Mouse (Mus musculus): ENCODE results near the gene Dgat2.

The Dgat2 gene

DNA sequence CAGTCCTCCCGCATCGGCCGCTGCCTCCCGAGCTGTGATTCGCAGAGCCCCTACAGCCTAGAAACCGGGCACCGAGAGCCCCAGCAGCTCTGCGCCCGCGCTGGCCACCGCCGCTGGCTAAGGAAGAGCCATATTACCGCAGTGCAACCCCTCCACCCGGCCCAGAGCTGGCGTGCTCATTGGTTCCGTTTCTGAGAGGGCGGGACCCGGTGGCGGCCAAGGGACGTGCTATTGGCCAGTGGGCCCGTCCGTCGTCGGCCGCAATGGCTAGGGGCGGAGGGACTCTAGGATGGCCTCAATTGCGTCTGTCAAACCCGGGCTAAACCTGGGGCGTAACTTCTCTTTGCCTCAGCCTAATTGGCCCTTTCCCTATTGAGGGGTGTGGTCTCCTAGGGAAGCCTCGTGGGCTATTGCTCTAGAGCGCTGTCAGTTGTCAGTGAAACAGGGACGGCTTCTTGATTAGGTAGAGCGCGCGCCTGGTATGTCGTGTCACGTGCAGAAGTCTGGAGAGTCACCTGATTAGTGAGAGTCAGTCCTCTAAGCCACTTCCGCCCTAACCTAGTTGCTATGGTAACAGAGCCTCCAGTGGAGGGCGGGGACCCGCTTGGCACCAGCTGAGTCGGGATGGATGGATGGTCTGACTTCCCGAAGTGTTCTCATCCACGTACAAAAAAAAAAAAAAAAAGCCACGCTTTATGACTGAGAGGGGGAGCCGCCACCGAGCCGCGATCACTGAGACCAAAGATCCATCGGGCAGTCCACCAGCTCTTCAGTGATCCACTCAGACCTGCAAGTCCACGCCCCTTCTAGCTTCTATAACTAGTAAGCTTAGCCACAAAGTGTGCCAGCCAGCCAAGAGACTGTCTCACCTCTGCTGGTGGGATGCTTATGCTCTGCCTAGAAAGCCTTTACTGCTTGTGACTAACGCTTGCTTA, 41.3 kb downstream of the Dgat2 start, which contains the start of gene Uvrag:
TSS of gene Uvrag (minus strand) at position 158 of the 935 bp plus-strand sequence.
- in situ Hi-C loops (cut with MseI, MboI) = no loop called here

DNA sequence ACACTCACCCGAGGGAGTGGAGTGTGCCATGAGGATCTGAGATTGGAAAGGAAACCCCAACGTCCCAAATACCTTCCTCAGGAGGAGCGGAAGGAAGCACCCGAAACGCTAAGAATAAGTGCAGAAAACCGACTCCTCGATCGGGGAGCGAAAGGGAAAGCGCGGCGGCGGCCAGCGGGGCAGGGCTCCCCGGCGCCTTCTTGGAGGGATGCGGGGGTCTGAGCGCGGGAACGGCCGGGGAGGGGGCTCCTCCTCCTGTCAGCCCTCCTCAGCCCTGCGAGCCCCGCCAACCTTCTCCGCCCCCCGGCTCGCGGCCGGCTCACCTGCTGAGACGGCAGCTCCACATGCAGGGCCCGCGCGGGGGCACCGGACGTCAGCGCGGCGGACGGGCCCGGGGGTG, 42.0 kb downstream of the Dgat2 start:
- in situ Hi-C loops (cut with MseI, MboI) = no loop called here

DNA sequence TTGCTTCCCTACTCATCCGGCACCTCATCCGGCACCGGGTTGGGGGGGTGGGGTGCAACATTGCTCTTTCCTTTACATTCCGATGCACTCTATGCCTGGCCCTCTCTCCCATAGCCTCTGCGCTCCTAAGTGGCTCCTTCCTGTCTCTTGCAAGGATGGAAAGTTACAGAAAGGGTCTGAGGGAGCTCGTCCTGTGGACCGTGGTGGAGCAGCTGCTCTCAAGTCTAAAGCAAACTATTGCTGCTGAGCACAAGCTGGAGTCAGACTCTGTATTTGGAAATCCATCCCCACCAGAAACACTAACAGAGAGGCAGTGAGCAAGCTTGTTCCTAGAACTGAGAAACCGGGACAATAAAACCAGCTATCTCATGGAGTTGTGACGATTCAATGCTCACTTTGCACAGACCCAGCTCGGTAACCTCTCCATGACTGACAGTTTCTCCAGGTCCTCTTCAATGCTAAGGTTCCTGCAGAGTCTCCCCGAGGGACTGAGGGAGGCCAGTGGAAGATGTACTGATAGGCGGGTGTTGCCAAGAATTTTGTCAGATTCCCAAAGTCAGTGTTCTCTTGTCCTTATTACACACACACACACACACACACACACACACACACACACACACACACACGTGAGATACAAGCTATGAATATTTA, 42.6 kb downstream of the Dgat2 start:
- in situ Hi-C loops (cut with MseI, MboI) = no loop called here

DNA sequence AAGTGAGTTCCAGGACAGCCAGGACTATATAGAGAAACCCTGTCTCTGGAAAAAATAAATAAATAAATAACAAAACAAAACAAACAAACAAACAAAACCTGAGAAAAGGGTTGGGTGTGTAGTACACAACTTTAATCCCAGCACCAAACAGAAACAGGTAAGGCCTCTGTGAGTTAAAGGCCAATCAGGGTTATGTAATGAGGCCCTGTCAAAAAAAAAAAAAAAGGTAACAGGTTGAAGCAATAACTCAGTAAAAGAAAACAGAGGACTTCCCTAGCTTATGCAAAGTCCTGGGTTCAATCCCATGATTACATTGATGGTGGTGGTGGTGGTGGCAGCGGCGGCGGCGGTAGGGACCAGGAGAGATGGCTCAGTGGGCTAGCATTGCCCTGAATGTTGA, 45.0 kb downstream of the Dgat2 start:
- in situ Hi-C loops (cut with MseI, MboI) = no loop called here

DNA sequence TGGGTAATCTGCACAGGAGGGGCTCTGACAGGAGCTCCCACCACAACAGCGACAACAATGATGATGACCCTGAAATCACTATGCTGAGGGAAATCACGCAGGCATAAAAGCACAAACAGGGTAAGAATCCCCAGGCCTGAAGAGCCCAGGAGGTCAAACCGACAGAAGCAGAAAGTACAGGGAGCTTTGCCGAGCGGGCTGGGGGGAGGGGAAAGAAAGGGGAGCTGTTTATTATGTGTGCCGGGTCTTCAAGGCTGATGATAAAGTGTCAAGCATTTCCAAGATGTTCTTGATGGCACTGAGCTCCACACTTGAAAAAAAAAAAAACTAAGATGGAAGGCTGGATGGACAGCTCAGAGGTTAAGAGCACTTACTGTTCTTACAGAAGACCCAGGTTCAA, 45.7 kb downstream of the Dgat2 start:
- in situ Hi-C loops (cut with MseI, MboI) = no loop called here

DNA sequence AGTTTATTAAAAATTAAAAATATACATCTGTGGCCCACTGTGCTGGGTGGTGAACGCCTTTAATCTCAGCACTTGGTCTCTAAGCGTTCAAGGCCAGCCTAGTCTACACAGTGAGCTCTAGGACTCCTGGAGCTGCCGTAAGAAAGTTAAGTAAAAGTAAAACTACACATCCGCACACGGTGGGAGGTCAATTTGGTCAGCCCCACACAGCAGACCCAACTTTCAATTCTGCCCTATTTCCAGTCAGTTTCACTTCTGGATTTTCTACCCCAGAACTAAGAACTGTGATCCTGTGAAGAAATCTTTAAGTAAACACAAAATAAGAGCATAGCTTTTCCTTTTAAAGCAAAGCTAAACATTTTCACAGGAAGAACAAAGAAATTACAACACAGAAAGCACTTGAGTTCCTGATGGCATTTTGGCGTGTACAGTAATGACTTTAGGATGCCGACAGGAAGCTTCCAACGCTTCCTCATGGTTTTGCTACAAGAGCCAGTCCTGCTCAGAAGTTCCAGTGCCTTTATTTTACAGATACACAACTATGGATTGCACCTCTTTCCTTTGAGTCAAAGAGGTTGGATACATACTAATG, 48.6 kb downstream of the Dgat2 start:
- in situ Hi-C loops (cut with MseI, MboI) = no loop called here

DNA sequence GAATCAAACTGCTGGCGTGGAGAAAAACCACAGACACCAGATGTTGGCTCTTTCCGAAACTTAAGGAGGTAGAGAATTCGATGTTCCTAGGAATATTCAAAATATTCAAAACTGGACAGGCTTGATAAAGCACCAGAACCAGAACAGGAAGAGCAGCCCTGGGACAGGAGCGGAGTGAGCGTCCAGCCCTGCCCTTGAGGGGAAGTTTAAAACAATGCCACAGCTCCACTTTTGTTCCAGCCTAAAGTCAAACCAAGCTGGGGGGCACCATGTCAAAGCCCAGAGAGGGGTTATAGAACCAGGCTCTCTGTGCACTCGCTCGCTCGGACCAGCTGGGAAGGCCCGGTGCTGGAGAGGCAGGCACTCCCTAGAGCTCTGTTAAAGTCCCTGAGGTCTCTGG, 49.9 kb downstream of the Dgat2 start:
- in situ Hi-C loops (cut with MseI, MboI) = no loop called here

DNA sequence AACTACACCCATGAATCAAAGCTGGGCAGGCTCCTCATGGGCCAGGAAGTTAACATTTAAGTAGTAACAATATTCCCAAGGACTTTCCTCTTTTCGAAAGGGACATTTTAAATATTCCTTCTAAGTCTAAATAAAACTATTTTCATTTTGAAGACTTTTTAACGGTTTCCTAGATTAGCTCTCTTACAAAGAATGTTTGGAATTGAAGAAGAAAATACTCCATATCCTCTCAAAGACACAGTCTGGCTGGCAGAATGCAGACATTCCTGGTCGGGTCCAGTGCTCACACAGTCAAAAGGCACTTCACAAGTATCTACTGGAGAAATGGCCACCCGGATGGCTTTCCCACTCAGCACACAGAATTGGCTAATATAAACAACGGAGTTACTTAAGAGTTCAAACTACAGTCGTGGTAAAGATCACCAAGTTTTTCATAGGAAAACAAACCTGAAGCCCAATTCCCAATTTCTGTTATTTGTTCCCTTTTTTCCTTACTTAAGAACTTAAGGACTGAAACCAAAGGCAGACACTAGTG, 50.6 kb downstream of the Dgat2 start:
- in situ Hi-C loops (cut with MseI, MboI) = no loop called here

DNA sequence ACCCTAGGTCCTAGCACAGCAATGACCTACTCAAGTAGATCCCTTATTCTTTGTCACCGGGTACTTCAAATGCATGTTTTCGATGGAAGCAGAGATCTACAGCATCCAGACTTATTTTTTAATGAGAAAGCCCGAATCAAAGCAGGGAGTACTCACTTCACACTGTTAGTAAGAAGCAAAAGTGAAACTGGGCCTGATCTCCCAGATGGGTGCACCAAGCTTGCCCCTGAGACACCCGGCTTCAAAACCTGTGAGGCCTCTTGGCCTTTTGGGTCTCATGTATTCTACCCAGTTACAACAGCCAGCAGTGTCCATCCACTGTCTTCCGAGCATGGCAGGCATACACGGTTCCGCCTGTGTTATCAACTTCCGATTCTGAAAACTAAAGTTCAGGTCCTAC, 53.6 kb downstream of the Dgat2 start:
- in situ Hi-C loops (cut with MseI, MboI) = no loop called here

DNA sequence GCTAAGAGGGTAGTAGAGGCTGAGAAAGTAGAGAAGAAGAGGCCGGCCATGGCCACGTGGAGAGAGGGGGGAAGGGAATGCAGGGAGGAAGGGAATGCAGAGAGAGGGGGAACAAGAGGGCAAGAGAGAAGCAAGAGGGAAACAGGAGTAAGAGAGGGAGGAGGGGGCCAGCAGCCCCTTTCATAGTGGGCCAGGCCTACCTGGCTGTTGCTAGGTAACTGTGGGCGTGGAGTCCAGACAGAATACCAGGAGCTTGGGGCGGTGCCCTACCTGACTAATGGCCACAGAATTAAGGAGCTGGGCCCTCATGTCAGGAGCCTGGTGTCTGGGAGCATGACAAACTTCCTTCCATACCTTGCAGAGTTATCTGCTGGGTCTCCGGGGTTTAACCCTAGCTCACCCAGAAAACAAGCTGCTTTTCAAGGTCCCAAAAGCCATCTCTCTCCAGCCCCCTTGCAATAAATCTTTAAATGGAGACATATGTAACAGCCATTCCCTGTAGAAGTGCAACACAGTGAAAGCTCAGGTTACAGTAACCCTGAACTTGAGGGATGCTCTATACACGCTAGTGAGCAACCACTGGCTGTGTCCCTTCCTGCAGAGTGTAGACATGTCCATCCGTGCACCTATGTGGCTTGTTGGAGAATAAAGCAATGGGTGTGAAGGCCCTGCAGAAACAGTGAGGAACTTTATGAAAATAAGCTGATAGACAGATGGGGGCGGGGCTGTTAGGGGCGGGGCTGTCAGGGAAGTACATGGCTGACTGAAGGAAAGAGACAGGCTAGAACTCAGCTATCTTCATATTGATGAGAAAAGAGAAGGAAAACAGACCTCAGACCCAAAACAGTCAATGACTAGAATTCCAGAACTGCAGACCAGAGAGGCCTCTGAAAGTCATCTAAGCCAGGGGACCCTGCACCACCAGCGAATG, 54.2 kb downstream of the Dgat2 start:
- in situ Hi-C loops (cut with MseI, MboI) = no loop called here

DNA sequence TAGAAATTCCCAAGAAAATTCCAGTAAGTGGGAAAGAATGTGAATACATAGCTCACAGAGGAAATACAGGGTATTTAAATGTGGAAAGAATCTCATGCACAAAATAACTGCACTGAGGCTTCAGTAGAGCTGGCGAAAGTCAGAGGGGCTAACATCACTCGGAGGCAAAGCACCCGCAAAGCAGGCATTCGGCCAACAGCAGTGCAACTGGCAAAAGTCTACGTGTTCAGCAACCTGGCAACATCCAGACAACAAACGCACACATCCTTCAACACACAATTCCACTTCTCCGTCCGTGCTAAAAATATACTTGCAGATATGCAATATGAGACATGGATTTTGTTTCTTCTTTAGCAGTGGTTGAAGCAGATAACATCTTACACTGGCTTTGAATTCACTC, 56.5 kb downstream of the Dgat2 start:
- in situ Hi-C loops (cut with MseI, MboI) = no loop called here

DNA sequence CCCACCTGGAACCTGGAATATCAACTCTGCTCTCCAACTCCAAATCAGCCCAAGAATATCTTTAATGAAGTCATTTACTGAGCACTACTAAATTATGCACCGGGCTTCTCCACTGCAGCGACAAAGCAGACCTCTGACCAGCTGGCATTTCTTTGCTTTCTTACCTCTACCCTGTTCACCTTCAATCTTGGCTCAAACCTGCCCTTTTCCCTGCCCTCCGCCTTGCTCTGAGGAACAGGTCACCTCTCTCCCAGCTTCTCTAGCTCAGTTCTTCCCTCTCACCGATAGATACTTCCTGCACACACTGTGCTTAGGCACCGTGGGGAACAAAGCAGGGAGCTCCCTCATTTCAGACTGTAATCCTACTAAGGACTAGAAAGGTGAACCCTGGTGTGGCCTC, 59.9 kb downstream of the Dgat2 start:
- in situ Hi-C loops (cut with MseI, MboI) = no loop called here

DNA sequence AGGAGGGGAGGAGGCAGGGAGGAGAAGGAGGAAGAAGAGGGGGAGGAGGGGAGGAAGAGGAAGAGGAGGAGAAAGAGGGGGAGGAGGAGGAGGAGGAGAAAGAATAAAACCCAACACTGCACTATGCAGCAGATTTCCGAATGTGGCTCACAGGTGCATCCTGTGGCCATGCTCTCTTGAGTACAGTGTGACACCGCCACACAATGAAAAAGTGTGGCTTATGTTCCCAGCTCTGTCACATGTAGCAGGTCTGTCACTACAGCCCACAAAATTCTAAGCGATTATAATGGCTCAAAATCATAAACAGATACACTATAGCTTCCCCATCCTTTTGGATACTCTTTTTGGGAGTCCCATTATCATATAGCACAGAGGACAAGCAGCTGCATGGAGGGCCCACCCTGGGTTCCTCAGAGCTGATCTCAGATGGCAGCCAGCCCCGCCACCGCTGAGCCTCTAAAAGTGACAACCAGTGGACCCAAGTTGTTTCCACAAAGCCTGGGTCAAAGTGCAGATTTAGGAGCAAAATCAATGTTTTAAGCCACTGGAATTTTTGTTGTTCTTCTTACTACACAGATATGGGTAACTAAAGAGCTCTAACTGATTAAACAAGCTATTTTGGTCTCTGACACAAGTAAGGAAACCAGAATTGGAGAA, 61.5 kb downstream of the Dgat2 start:
- in situ Hi-C loops (cut with MseI, MboI) = no loop called here

DNA sequence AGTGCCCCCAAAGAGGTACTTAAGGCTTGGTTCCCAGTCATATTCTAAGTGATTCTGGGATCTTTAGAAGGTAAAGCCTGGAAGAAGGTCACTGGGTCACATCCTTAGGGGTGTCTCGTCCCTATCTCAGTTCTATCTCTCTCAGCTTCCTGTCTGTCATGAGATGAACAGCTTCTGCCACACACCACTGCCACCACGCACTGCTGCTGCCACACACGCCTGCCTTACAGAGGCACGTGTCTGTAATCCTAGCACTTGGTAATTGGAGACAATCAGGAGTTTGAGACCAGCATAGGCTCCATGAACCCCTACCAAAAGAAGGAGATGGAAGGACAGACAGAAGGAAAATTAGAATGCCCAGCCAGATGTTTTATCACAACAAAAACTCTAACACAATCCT, 62.4 kb downstream of the Dgat2 start:
- in situ Hi-C loops (cut with MseI, MboI) = no loop called here

DNA sequence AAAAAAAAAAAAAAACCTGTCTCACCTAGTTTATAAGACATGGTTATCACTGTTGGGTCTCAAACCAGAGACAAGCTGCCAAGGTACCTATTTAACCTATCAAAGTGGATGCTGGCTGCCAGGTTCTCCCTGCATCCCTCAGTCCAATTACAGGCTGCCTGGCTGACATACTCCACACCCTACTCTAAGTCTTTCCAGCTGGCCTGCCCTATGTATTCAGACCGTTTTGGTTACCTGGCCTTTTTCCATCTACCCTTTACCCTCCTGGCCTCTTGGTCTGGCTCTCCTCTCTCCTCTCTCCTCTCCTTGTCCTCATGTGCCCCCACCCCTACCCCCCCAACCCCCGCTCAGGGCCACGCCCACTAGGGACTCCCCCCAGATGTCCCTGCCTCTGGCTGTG, 65.7 kb downstream of the Dgat2 start:
- in situ Hi-C loops (cut with MseI, MboI) = no loop called here

DNA sequence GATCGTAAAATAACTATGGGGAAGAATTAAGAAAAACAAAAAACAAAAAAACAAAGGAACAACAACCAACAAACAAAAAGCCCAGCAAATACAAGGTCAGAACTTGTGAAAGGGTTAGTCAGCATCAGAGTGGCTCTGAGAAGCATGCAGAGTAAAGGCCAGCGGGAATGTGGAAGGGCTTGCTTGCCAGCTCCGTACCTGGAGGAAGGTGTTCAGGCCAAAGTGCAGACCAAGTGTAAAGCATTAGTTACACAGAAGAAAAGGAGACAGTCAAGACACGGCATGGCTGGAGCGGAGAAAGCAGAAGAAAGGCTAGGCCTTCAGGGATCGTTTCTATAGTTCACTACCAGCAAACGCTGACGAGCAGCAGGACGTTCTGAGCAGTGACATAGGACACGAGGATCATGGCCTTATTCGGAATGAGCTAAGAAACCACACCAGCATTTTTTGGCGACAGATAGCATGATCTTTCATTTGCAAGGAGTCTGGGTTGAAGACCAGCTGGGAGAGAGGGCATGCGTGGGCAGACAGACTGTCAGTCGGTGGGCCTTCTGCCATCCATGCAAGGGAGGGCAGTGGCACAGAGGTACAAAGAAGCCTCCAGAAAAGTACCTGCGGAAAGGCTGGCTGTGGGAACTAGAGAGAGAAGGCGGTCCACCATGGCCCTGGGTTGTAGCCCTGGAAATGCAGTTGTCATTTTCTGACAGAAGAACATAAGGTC, 68.4 kb downstream of the Dgat2 start:
- in situ Hi-C loops (cut with MseI, MboI) = loop anchor here in 1 of 2 experiments (5.0 kb wide), 1 partner anchor 33 kb away; no protein-coding TSS in a partner anchor

DNA sequence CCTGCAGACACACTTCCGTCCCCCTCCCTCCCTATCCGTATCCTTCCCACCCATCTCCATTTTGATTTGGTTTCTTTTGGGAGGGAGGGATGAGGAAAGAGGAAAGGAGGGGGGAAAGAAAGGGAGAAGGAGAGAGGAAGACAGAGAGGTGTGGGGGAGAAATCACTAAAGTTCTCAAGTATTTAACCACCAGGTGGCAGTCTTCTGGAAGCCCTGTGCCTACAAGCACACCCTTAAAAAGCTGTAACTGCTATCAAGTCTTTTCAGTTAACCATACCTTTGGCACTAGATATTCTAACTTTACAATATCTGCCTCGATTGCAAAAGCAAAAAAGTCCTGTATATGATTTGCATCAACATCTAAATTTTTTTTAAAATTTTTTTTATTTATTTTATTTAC, 75.0 kb downstream of the Dgat2 start:
- in situ Hi-C loops (cut with MseI, MboI) = loop anchor here in 1 of 2 experiments (5.0 kb wide), 1 partner anchor 45 kb away; no protein-coding TSS in a partner anchor

DNA sequence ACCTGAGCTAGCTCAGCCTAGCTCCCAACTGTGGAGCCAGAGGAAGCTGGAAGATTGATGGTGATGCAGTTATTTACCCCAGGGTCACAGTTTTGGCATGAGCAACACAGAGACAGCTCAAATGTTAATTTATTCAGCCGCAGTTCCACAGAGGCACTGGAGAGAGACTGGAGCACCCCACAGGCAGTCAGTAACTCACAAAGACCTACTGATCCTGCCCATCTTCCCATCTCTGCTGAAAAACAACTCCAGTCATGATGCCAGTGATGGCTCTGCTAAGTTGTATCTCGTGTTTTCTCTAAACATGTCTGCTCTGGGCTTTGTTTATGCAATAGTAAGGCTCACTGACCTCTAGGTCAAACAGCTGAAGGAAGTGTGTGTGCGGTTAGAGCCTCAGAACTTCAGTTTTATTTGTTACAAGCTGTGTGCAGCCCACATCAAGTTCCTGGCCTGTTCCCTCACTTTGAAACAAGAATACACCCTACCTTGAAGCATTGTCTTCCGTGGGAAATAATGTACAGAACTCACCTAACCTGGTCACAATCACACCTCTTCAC, 75.7 kb downstream of the Dgat2 start:
- in situ Hi-C loops (cut with MseI, MboI) = loop anchor here in 1 of 2 experiments (5.0 kb wide), 1 partner anchor 46 kb away; no protein-coding TSS in a partner anchor
